Mouse (Mus musculus) hindbrain, embryonic 14.5 days (tissue): ENCODE data around the gene Strn4. TPM values are rescaled to one million over a fixed set of nuclear protein-coding genes. Genes with fewer than 3 reads are reported as not detected.

Experiments
- ATAC-seq: fragments of 200-750 bp; cut with Nextera tagmentation; 2 replicates; pipeline ENCODE4 v1.8.0; 2017; ENCODE audit warnings: moderate number of reproducible peaks, mild to moderate bottlenecking, moderate TSS enrichment, moderate library complexity; ENCODE audit not compliant: low FRiP score
- DNase-seq: peaks from one replicate; pipeline ENCODE4 v3.0.0-alpha.2; 2015; ENCODE audit warnings: low spot score
- H3K27ac ChIP-seq: fragments of 300-500 bp; sonication (generic); 2 replicates; pipeline ENCODE4 v1.5.1; 2014; ENCODE audit warnings: mild to moderate bottlenecking, moderate library complexity
- H3K27me3 ChIP-seq: fragments of 300-500 bp; sonication (generic); 2 replicates; pipeline ENCODE4 v1.6.1; 2014; ENCODE audit warnings: mild to moderate bottlenecking, low read length, mixed read lengths; ENCODE audit not compliant: control insufficient read depth, insufficient read depth
- H3K36me3 ChIP-seq: fragments of 300-500 bp; sonication (generic); replicated peaks from 2 replicates; pipeline ENCODE4 v1.6.1; 2014; ENCODE audit not compliant: control insufficient read depth, insufficient read depth
- H3K4me1 ChIP-seq: fragments of 300-500 bp; sonication (generic); replicated peaks from 2 replicates; pipeline ENCODE4 v1.6.1; 2014; ENCODE audit warnings: antibody characterized with exemption, low read length, mixed read lengths; ENCODE audit not compliant: control insufficient read depth, insufficient read depth
- H3K4me2 ChIP-seq: fragments of 300-500 bp; sonication (generic); replicated peaks from 2 replicates; pipeline ENCODE4 v1.6.1; 2014; ENCODE audit warnings: mild to moderate bottlenecking, moderate library complexity
- H3K4me3 ChIP-seq: fragments of 300-500 bp; sonication (generic); replicated peaks from 2 replicates; pipeline ENCODE4 v1.5.1; 2014; ENCODE audit warnings: mild to moderate bottlenecking, low read length
- H3K9ac ChIP-seq: fragments of 300-500 bp; sonication (generic); 2 replicates; pipeline ENCODE4 v1.6.1; 2014
- H3K9me3 ChIP-seq: fragments of 300-500 bp; sonication (generic); 2 replicates; pipeline ENCODE4 v1.6.1; 2016; ENCODE audit warnings: low read length; ENCODE audit not compliant: control insufficient read depth
- WGBS: fragments of 180-500 bp; shearing (Covaris S2); extraction: QIAGEN DNeasy Blood & Tissue Kit; methylation state at CpG from one replicate; pipeline ENCODE4 v1.1.7; 2014; 5-methylcytosine and 5-hydroxymethylcytosine counted together
- polyA plus RNA-seq: library from polyadenylated mRNA; unstranded; fragments of >200 nt; fragmentation: Nextera tagmentation; extraction: Ambion mirVana; gene quantifications from 2 replicates; pipeline ENCODE4 v1.2.1, GENCODE M21; 2014

The Strn4 gene
- polyA plus RNA-seq, 1 experiment from 2014 or later: 174 TPM

DNA sequence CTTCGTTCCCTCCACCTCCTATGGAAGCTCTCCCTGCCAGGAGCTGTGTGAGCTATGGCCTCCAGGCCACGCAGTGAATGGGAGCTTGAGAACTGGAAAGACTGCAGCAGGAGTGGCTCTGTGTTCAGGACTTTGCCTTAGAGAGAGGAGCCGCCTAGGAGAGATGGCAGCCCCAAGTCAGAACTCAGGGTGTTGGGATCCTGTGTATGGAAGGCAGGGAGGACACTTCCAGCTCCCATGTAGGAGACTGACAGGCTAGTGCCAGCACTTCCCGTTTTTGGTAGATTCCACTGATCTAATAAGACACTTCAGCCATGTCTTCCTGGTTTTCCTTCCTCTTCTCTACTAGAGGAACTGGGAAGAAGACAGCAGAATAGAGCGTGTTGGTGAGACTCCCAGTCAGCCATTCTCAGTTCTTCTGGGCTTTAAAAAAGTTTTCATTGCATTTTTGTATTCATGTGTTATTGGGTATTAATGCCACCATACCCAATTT, 4.6 kb downstream of the Strn4 start:
- H3K9ac ChIP-seq: no peak overlapping the region
- H3K27me3 ChIP-seq: no peaks in the 10 kb centered on the region
- WGBS: 76% methylated on average over 5 of the region's 5 CpGs
- DNase-seq (no peak), ATAC-seq (no peak)
- peaks cover 29% of the 10 kb centered on the region for H3K36me3 ChIP-seq
- H3K4me2 ChIP-seq: no peak overlapping the region
- no peaks in the 10 kb centered on the region for H3K9me3 ChIP-seq
- H3K4me3 ChIP-seq: no peak overlapping the region
- H3K27ac ChIP-seq: no peak overlapping the region
- peaks cover 45% of the 10 kb centered on the region for H3K4me1 ChIP-seq

DNA sequence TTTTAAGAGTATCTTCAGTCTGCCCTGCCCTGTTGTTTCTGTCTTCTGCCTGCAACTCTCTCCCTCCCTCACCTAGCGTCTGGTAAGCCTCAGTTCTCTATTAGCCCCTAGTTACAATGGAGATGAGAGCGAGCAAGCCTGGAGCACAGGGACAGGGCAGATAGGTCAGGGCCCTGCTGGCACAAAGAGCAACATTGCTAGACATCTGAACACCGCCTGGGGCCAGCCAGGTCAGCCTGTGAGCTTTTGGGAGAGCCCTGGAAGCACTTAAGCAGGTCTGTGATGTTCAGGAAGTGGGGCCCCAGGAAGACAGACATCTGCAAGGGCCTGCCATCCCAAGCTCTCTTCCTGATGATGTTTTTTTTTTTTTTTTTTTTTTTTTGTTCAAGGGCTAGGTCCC, 5.4 kb downstream of the Strn4 start:
- H3K4me1 ChIP-seq: peaks cover 42% of the 10 kb centered on the region

DNA sequence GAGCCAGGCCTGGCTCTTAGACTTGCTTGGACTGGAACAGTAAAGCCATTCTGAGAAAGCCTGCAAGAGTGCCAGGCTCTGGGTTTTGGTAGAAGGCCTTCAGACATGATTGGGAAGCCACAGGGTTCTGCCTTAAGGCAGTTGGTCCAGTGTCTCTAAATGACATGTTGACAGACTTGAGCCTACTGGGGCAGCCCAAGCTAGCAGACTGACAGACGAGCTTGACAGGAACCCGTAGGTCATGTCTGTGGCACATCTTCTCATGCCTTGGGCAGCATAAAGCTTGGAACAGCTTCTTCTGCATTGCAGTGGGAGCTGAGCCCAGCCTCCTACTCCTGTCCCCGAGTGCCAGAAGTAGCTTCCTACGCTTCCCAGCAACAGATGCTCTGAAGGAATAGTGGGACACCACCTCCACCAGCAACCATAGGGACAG, 6.0 kb downstream of the Strn4 start:
- Histone ChIP-seq H3K9ac (0 out of 2 replicates have a peak overlapping the region, but pooled peaks have one; percentile 3), H3K27me3 (no peaks in the 10 kb centered on the region), H3K4me1 (peaks cover 42% of the 10 kb centered on the region), H3K4me2 (no peak overlapping the region), H3K36me3 (peaks cover 43% of the 10 kb centered on the region), H3K4me3 (no peak overlapping the region), H3K27ac (no peak overlapping the region), H3K9me3 (no peaks in the 10 kb centered on the region)
- WGBS: 73% methylated on average over 4 of the region's 4 CpGs
- no peak for DNase-seq
- ATAC-seq: no peak

More for the DNA sequence above, 5.4 kb downstream of the Strn4 start:
- no peaks in the 10 kb centered on the region for H3K27me3 ChIP-seq
- ATAC-seq: no peak
- H3K4me3 ChIP-seq: no peak overlapping the region
- DNase-seq: no peak
- H3K9ac ChIP-seq: no peak overlapping the region
- H3K36me3 ChIP-seq: peaks cover 37% of the 10 kb centered on the region
- H3K4me2 ChIP-seq: no peak overlapping the region
- 38% methylated on average over 3 of the region's 3 CpGs for WGBS
- no peak overlapping the region for H3K27ac ChIP-seq
- no peaks in the 10 kb centered on the region for H3K9me3 ChIP-seq

DNA sequence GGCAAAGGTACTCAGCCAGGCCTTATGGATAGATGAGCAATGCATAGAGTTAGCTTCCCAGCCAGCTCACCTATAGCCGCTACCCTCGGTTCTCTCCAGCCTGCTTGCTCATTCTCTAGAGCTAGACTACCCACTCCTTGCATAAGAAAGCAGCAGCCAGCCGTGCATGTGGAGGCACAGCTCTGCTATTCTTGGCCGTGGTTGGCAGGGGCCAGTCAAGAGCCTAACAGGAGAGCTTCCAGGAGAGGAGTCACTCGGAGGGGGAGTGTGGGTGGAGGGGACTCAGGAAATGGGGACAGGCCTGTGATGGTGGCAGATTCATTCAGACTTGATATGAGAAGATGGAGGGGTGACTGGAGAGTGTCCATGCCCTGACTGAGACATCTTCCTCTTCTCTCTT, 8.0 kb downstream of the Strn4 start:
- H3K9me3 ChIP-seq: no peaks in the 10 kb centered on the region
- WGBS: 68% methylated on average over 5 of the region's 5 CpGs
- peaks cover 26% of the 10 kb centered on the region for H3K4me1 ChIP-seq
- ATAC-seq (no peak), DNase-seq (no peak)
- no peak overlapping the region for H3K9ac ChIP-seq
- H3K27me3 ChIP-seq: no peaks in the 10 kb centered on the region
- peaks cover 63% of the 10 kb centered on the region for H3K36me3 ChIP-seq
- H3K27ac ChIP-seq: no peak overlapping the region
- no peak overlapping the region for H3K4me3 ChIP-seq
- H3K4me2 ChIP-seq: no peak overlapping the region

DNA sequence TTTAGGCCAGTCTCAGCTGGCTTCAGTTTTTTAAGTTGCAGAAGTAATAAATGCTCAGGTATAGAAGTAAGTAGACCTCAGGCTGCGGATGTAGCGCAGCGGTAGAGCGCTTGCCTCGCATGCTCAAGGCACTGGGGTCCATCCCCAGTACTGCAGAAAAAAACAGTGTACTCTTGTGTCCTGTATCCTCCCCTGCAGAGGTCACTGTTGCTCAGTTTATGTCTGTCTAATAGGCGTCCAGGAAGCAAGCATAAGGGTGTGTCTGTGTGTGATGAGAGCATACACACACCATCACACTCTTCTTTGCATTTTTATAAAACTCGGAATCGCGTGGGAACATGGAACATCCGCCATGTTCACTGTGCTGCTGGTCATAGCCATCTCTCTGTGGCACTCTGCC, 10.1 kb downstream of the Strn4 start:
- DNase-seq (no peak), ATAC-seq (no peak)
- Histone ChIP-seq H3K36me3 (peaks cover 84% of the 10 kb centered on the region), H3K4me2 (no peak overlapping the region), H3K9ac (no peak overlapping the region), H3K4me1 (peaks cover 14% of the 10 kb centered on the region; the same call in 1 of the 2 replicates), H3K27ac (no peak overlapping the region), H3K9me3 (no peaks in the 10 kb centered on the region), H3K27me3 (no peaks in the 10 kb centered on the region), H3K4me3 (no peak overlapping the region)
- 80% methylated on average over 10 of the region's 10 CpGs for WGBS

DNA sequence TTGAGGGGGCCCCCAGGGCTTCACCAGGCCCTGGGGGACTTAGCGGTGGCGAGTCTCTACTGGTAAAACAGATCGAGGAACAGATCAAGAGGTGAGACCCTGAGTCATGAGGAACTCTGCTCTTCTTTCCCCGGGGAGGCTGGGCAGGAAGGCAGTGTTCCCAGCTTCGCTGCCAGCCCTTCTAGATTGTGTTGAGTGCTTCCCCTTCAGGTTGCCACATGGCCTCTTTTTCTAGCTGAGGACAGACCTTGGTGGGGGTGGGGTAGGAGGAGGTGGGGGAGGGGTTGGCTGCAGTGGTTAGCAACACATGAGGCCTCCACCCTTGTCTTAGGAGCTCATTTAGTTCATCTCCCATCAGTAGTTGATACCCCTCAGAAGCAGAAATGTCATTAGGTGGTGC, 10.9 kb downstream of the Strn4 start:
- Histone ChIP-seq H3K9ac (no peak overlapping the region), H3K27ac (no peak overlapping the region), H3K4me2 (no peak overlapping the region), H3K9me3 (no peaks in the 10 kb centered on the region), H3K4me3 (no peak overlapping the region), H3K4me1 (peaks cover 12% of the 10 kb centered on the region; the same call in 1 of the 2 replicates), H3K36me3 (peaks cover 92% of the 10 kb centered on the region), H3K27me3 (no peaks in the 10 kb centered on the region)
- DNase-seq (no peak), ATAC-seq (no peak)
- WGBS: 82% methylated on average over 5 of the region's 5 CpGs

DNA sequence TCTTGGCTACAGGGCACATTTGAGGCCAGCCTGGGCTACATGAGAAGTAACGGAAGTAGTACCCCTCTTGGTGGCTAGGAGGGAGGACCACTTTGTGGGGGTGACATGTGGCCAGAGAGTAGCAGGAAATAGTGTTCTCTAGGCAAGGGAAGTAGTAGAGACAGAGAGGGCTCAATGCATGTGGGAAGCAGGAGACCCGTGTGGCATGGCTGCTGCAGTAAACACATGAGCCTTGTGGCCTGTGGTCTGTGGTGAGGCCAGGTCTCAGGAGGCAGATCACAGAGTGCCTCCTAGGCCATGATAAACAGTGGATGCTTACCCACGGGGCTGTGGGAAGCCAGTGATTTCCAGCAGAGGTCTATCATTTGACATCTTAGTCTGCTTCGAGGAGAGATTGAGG, 11.6 kb downstream of the Strn4 start:
- no peak for ATAC-seq

DNA sequence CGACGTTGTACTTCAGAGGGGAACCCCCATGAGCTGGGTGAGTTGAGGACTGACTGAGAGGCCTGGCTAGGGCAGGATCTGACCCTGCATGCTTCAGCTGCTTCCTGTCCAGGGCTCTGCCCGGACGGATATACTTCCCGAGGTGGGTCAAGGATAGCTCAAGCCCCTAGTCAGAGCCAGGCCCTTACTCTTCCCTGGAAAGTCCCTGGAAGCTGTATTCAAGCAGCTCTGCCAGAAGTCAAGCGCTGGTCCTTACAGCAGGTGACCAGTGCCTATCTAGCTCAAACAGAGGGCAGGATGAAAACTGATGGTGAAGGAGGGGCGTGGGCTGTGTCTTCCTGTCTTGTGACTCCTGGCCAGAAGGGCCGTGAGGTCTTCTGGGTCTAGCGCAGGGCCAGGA, 14.8 kb downstream of the Strn4 start:
- Histone ChIP-seq H3K9me3 (no peaks in the 10 kb centered on the region), H3K4me3 (no peak overlapping the region), H3K4me1 (no peaks in the 10 kb centered on the region), H3K4me2 (no peak overlapping the region), H3K9ac (no peak overlapping the region), H3K36me3 (peaks cover 99% of the 10 kb centered on the region), H3K27me3 (no peaks in the 10 kb centered on the region), H3K27ac (no peak overlapping the region)
- ATAC-seq: no peak
- 91% methylated on average over 9 of the region's 9 CpGs for WGBS
- no peak for DNase-seq

More for the DNA sequence above, 11.6 kb downstream of the Strn4 start:
- 87% methylated on average over 4 of the region's 4 CpGs for WGBS
- Histone ChIP-seq H3K4me2 (no peak overlapping the region), H3K27me3 (no peaks in the 10 kb centered on the region), H3K27ac (no peak overlapping the region), H3K4me3 (no peak overlapping the region), H3K4me1 (0 out of 2 replicates have a peak, but pooled peaks cover 5% of the 10 kb centered on the region), H3K9me3 (no peaks in the 10 kb centered on the region), H3K36me3 (peaks cover 99% of the 10 kb centered on the region), H3K9ac (no peak overlapping the region)
- no peak for DNase-seq

DNA sequence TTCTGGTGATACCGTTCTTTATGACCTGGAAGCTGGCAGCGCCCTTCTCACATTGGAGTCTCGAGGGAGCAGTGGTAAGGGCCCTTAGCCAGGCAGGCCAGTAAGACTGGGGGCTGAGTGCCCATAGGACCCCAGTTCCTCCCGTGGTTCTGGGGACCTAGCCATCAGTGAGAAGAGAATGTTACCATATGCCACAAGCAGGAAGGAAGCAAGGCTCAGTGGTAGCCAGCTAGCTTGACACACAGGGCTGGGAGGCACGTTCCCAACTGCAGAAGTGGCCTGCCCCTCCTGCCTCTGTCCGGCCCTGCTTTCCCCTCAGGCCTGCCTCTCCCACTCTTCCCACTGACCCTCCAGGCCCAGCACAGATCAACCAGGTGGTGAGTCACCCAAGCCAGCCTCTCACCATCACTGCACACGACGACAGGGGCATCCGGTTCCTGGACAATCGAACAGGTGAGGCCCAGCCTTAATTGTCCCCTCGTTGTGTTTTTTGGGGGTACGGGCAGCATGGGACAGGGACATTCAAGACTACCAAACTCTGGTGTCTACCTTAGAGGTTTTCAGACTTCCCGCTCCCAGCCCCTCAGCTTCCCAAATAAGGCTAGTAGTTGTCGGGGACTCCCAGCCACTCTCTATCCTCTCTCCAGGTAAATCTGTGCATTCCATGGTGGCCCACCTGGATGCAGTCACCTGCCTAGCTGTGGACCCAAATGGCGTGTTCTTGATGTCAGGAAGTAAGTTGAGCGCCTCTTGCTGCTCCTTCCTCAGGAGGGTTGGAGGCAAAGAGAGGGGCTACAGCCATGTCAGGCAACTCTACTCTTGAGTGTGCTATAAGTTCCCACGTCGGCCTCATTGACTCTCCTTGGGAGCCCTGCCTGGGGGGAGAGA, 22.5 kb downstream of the Strn4 start:
- peaks cover 72% of the 10 kb centered on the region for H3K36me3 ChIP-seq
- no peak for ATAC-seq
- DNase-seq: no peak
- H3K27me3 ChIP-seq: no peaks in the 10 kb centered on the region
- no peak overlapping the region for H3K9ac ChIP-seq
- no peaks in the 10 kb centered on the region for H3K9me3 ChIP-seq
- WGBS: 96% methylated on average over 18 of the region's 18 CpGs
- H3K27ac ChIP-seq: no peak overlapping the region
- no peak overlapping the region for H3K4me2 ChIP-seq
- no peak overlapping the region for H3K4me3 ChIP-seq
- H3K4me1 ChIP-seq: peaks cover 6% of the 10 kb centered on the region; the same call in 1 of the 2 replicates
